Mouse (Mus musculus) forebrain, embryonic 15.5 days (tissue): ENCODE measurements around the gene Catip. TPM values are rescaled to one million over a fixed set of nuclear protein-coding genes. Genes with fewer than 3 reads are reported as not detected.

ENCODE experiments used
- ATAC-seq: fragments of 200-750 bp; cut with Nextera tagmentation; replicated peaks from 2 replicates; pipeline ENCODE4 v1.8.0; 2017; ENCODE audit warnings: mild to moderate bottlenecking, moderate TSS enrichment, moderate library complexity
- H3K27ac ChIP-seq: fragments of 300-500 bp; sonication (generic); replicated peaks from 2 replicates; pipeline ENCODE4 v1.5.1; 2015; ENCODE audit warnings: mild to moderate bottlenecking, inconsistent platforms
- H3K27me3 ChIP-seq: fragments of 300-500 bp; sonication (generic); 2 replicates; pipeline ENCODE4 v1.6.1; 2015; ENCODE audit warnings: inconsistent platforms
- H3K36me3 ChIP-seq: fragments of 300-500 bp; sonication (generic); 2 replicates; pipeline ENCODE4 v1.6.1; 2015; ENCODE audit warnings: mild to moderate bottlenecking, inconsistent platforms
- H3K4me1 ChIP-seq: fragments of 300-500 bp; sonication (generic); 2 replicates; pipeline ENCODE4 v1.6.1; 2015; ENCODE audit warnings: inconsistent platforms
- H3K4me2 ChIP-seq: fragments of 300-500 bp; sonication (generic); replicated peaks from 2 replicates; pipeline ENCODE4 v1.6.1; 2015; ENCODE audit warnings: mild to moderate bottlenecking, inconsistent platforms
- H3K4me3 ChIP-seq: fragments of 300-500 bp; sonication (generic); 2 replicates; pipeline ENCODE4 v1.5.1; 2015; ENCODE audit warnings: mild to moderate bottlenecking, inconsistent platforms
- H3K9ac ChIP-seq: fragments of 300-500 bp; sonication (generic); replicated peaks from 2 replicates; pipeline ENCODE4 v1.6.1; 2015; ENCODE audit warnings: mild to moderate bottlenecking, inconsistent platforms
- H3K9me3 ChIP-seq: fragments of 300-500 bp; sonication (generic); 2 replicates; pipeline ENCODE4 v1.6.1; 2016; ENCODE audit warnings: inconsistent platforms
- WGBS: fragments of 180-500 bp; shearing (Covaris S2); methylation state at CpG from one replicate; pipeline ENCODE4 v1.1.7; 2015; ENCODE audit warnings: mixed read lengths; 5-methylcytosine and 5-hydroxymethylcytosine counted together
- polyA plus RNA-seq: library from polyadenylated mRNA; unstranded; fragments of >200 nt; fragmentation: Nextera tagmentation; extraction: Ambion mirVana; gene quantifications from 2 replicates; pipeline ENCODE4 v1.2.1, GENCODE M21; 2015

Gene Catip
- polyA plus RNA-seq, 1 experiment from 2014 or later, result 1.2 TPM

- no peak for ATAC-seq
- H3K9me3 ChIP-seq, result no peaks in the 10 kb centered on the region
- no peak overlapping the region for H3K9ac ChIP-seq
- H3K4me1 ChIP-seq, result no peaks in the 10 kb centered on the region
- 87% methylated on average over 13 of the region's 13 CpGs for WGBS
- peaks cover 23% of the 10 kb centered on the region for H3K36me3 ChIP-seq
- H3K27me3 ChIP-seq, result no peaks in the 10 kb centered on the region
- no peak overlapping the region for H3K4me2 ChIP-seq
- no peak overlapping the region for H3K27ac ChIP-seq
- H3K4me3 ChIP-seq, result no peak overlapping the region
Observed at GRCm38 (mm10) chr1:74351185-74351769, 10.6 kb upstream of the Catip start.

- Histone ChIP-seq H3K27me3 (no peaks in the 10 kb centered on the region), H3K36me3 (peaks cover 23% of the 10 kb centered on the region), H3K4me2 (no peak overlapping the region), H3K4me1 (no peaks in the 10 kb centered on the region), H3K4me3 (no peak overlapping the region), H3K9me3 (no peaks in the 10 kb centered on the region), H3K27ac (no peak overlapping the region), H3K9ac (no peak overlapping the region)
- ATAC-seq, result no peak
- 93% methylated on average over 5 of the region's 5 CpGs for WGBS
Observed at GRCm38 (mm10) chr1:74352532-74353096, 9.3 kb upstream of the Catip start.

DNA sequence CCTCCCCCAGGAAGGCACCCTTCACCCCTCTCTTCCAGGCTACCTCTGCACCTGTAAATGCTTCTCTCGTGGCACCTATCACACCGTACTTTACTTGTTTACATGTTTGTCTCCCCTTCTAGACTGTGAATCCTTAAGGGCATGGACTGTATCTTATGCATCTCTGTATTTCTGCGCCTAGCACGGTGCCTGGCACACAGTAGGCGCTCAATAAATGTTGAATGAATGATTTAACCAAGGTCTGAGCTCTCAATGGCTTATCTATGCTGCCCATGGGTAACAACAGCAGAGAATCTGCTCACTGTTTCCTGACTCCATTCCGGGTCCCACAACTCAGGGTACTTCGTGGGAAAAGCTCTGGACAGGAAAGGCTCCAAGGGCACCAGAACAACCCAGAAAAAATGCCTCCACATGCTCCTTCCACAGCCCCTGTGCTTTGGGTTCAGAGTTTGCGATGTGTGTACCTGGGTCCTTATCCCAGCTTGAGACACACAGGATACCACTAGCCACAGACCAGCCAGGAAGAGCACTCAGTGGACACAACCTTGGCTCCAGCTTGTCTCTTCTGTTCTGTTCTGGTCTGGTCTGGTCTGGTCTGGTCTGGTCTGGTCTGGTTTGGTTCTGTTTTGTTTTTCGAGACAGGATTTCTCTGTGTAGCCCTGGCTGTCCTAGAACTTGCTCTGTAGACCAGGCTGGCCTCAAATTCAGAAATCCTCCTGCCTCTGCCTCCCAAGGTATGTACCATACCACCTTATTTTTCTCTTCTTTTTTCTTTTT is 8.3 kb upstream of the Catip start:
- Histone ChIP-seq H3K4me3 (no peak overlapping the region), H3K27ac (no peak overlapping the region), H3K9me3 (no peaks in the 10 kb centered on the region), H3K4me1 (no peaks in the 10 kb centered on the region), H3K9ac (no peak overlapping the region), H3K27me3 (no peaks in the 10 kb centered on the region), H3K36me3 (peaks cover 23% of the 10 kb centered on the region), H3K4me2 (no peak overlapping the region)
- no peak for ATAC-seq
- 92% methylated on average over 9 of the region's 9 CpGs for WGBS

DNA sequence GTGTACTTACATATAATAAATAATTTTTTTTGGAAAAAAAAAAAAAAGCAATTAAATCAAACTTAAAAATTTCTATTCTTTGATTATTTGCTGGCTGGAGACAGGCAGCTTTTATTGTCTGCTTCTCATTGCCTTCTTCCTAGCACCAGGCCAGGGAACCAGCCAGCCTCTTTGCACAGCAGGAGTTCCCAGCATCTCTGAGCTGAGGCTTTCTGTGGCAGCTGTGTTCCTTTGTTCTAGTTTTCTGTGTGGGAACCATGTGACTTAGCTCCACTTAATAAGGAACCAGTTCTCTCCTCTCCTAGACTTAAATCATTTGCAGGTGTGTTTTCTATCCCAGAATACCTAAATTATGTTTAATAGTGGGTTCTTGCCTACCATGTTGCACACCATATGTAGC is 4.4 kb upstream of the Catip start:
- Histone ChIP-seq H3K9ac (no peak overlapping the region), H3K4me2 (no peak overlapping the region), H3K27me3 (no peaks in the 10 kb centered on the region), H3K4me1 (peaks cover 6% of the 10 kb centered on the region; the same call in 1 of the 2 replicates), H3K4me3 (no peak overlapping the region), H3K36me3 (peaks cover 6% of the 10 kb centered on the region), H3K27ac (no peak overlapping the region), H3K9me3 (no peaks in the 10 kb centered on the region)
- ATAC-seq, result no peak

DNA sequence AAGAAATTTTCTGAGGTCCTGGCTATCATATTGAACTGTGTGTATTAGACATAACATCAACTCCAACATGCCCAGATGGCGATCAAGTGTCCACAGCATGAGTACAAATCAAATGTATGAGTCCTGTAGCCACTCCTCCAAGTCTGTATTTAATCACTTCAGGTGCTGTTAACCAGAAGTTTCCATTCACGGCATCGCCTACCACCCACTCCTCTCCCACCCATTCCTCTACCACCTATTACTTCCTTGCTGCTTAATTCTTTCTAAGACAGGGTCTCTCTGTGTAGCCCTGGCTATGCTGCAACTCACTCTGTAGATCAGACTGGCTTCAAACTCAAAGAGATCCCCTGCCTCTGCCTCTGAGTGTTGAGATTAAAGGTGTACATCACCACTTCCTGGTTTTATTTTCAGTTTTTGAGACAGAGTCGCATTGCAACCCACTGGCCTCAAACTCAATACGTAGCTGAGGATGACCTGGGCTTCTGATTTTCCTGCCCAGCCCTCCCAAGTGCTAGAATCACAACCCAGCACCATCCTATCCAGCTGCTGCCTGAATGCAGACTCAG is 1.9 kb upstream of the Catip start:
- 92% methylated on average over 5 of the region's 5 CpGs for WGBS
- Histone ChIP-seq H3K9ac (no peak overlapping the region), H3K4me2 (no peak overlapping the region), H3K27me3 (no peaks in the 10 kb centered on the region), H3K4me1 (peaks cover 6% of the 10 kb centered on the region; the same call in 1 of the 2 replicates), H3K9me3 (no peaks in the 10 kb centered on the region), H3K27ac (no peak overlapping the region), H3K36me3 (no peaks in the 10 kb centered on the region), H3K4me3 (no peak overlapping the region)
- ATAC-seq, result no peak

DNA sequence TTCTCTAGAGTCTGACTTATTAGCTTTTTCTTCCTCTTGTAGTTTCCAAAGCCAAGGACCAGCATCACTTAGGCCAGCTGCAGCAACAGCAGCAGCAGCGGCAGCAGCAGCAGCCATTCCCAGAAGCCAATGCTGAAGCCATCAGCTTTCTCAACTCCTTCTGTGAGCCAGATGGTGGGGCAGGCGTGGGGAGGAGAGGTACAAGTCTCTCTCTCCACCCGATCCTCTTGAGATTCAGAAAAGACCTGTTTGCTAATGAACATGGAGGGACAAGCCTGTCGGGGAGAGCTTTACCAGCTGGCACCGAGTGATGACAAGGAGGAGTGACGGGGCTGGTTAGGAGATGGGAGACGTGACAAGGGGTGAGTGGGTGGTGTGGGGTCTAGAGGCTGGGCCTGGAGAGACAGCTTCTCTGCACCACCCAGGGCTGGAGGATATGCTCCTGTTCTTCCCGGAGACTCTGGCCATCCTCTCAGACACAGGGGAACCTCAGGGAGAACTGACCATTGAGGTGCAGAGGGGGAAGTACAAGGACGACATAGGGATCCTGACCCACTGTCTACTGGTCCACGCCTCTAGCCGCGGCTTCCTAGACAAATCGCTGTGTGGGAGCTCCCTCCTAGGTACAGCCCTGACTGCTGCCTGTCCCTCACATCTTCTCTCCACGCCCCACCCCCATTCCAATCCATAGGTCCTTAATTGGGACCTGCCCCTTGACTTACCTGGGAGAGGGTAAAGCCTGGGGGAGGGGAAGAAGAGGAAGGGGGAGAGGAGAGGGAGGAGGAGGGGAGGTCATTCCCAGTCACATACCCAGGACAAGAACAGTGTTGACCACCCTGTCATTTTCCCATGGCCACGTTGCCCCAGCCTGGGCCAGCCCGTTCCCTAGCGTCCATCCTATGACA is 669 bp downstream of the Catip start:
- H3K4me1 ChIP-seq, result peaks cover 6% of the 10 kb centered on the region; the same call in 1 of the 2 replicates
- WGBS, result 70% methylated on average over 17 of the region's 17 CpGs
- no peaks in the 10 kb centered on the region for H3K27me3 ChIP-seq
- H3K27ac ChIP-seq, result no peak overlapping the region
- no peak overlapping the region for H3K9ac ChIP-seq
- ATAC-seq, result peak; percentile 57; the same call in 1 of the 2 replicates
- H3K4me2 ChIP-seq, result no peak overlapping the region
- H3K36me3 ChIP-seq, result no peaks in the 10 kb centered on the region
- no peaks in the 10 kb centered on the region for H3K9me3 ChIP-seq
- no peak overlapping the region for H3K4me3 ChIP-seq

GRCm38 (mm10) chr1:74363437-74363836 is 1.5 kb downstream of the Catip start:
- H3K27me3 ChIP-seq, result no peaks in the 10 kb centered on the region
- H3K9ac ChIP-seq, result no peak overlapping the region
- H3K36me3 ChIP-seq, result no peaks in the 10 kb centered on the region
- ATAC-seq, result no peak
- 80% methylated on average over 5 of the region's 5 CpGs for WGBS
- peaks cover 10% of the 10 kb centered on the region for H3K4me1 ChIP-seq
- no peak overlapping the region for H3K27ac ChIP-seq
- H3K4me3 ChIP-seq, result no peak overlapping the region
- H3K4me2 ChIP-seq, result no peak overlapping the region
- H3K9me3 ChIP-seq, result no peaks in the 10 kb centered on the region

GRCm38 (mm10) chr1:74364270-74364669 is 2.4 kb downstream of the Catip start:
- Histone ChIP-seq H3K4me1 (peaks cover 10% of the 10 kb centered on the region), H3K4me2 (no peak overlapping the region), H3K4me3 (no peak overlapping the region), H3K9ac (no peak overlapping the region), H3K36me3 (no peaks in the 10 kb centered on the region), H3K9me3 (no peaks in the 10 kb centered on the region), H3K27ac (no peak overlapping the region), H3K27me3 (no peaks in the 10 kb centered on the region)
- ATAC-seq, result no peak
- WGBS, result 81% methylated on average over 8 of the region's 8 CpGs

GRCm38 (mm10) chr1:74367886-74368645 is 6.2 kb downstream of the Catip start:
- no peak overlapping the region for H3K27ac ChIP-seq
- peak overlapping the region; percentile 37; the same call in 1 of the 2 replicates for H3K9ac ChIP-seq
- H3K27me3 ChIP-seq, result no peaks in the 10 kb centered on the region
- H3K36me3 ChIP-seq, result no peaks in the 10 kb centered on the region
- H3K9me3 ChIP-seq, result no peaks in the 10 kb centered on the region
- peak overlapping the region; percentile 32 for H3K4me3 ChIP-seq
- 0 out of 2 replicates have a peak, but pooled peaks have one; percentile 64 for ATAC-seq
- WGBS, result 22% methylated on average over 34 of the region's 34 CpGs
- H3K4me1 ChIP-seq, result peaks cover 4% of the 10 kb centered on the region
- H3K4me2 ChIP-seq, result peak overlapping the region; percentile 55

GRCm38 (mm10) chr1:74370040-74370439 is 8.1 kb downstream of the Catip start:
- H3K9ac ChIP-seq, result no peak overlapping the region
- H3K4me1 ChIP-seq, result peaks cover 4% of the 10 kb centered on the region
- no peak overlapping the region for H3K27ac ChIP-seq
- no peaks in the 10 kb centered on the region for H3K27me3 ChIP-seq
- no peaks in the 10 kb centered on the region for H3K9me3 ChIP-seq
- no peak for ATAC-seq
- H3K4me2 ChIP-seq, result no peak overlapping the region
- no peak overlapping the region for H3K4me3 ChIP-seq
- H3K36me3 ChIP-seq, result no peaks in the 10 kb centered on the region
- 65% methylated on average over 4 of the region's 4 CpGs for WGBS

- 78% methylated on average over 4 of the region's 4 CpGs for WGBS
Observed at GRCm38 (mm10) chr1:74373372-74373771, 11.5 kb downstream of the Catip start.

More at GRCm38 (mm10) chr1:74373372-74373771, 11.5 kb downstream of the Catip start:
- Histone ChIP-seq H3K9me3 (no peaks in the 10 kb centered on the region), H3K27ac (no peak overlapping the region), H3K27me3 (no peaks in the 10 kb centered on the region), H3K4me1 (no peaks in the 10 kb centered on the region), H3K4me3 (no peak overlapping the region), H3K36me3 (no peaks in the 10 kb centered on the region), H3K4me2 (no peak overlapping the region), H3K9ac (no peak overlapping the region)
- no peak for ATAC-seq
